Mouse (Mus musculus) CH12F3 (cell line): ENCODE data around the gene Pus7l.

ENCODE experiments used
- in situ Hi-C: fragments of 300-500 bp; cut with MboI; formaldehyde crosslinking; loops from 2 replicates; pipeline ENCODE4 v1.14.3; 2020; ENCODE audit warnings: low sequenced_read_pairs

Gene Pus7l

GRCm38 (mm10) chr15:94543409-94544051 lies at the start of gene Pus7l, which contains the start of gene Irak4:
Pus7l (minus strand) TSS chr15:94543547.
Irak4 (plus strand) TSS chr15:94543643.
- in situ Hi-C loops: no loop called here

- in situ Hi-C loops: no loop called here
Observed at GRCm38 (mm10) chr15:94591356-94591755, 48.0 kb upstream of the Pus7l start.

GRCm38 (mm10) chr15:94590083-94590482 lies 46.7 kb upstream of the Pus7l start:
- in situ Hi-C loops: no loop called here

GRCm38 (mm10) chr15:94589219-94590075 lies 46.1 kb upstream of the Pus7l start, which contains the start of gene Twf1:
Twf1 (minus strand) TSS chr15:94589889.
- in situ Hi-C loops: no loop called here

- in situ Hi-C loops: no loop called here
Observed at GRCm38 (mm10) chr15:94587826-94588715, 44.7 kb upstream of the Pus7l start.

GRCm38 (mm10) chr15:94584738-94585137 lies 41.4 kb upstream of the Pus7l start:
- in situ Hi-C loops: no loop called here

- in situ Hi-C loops: no loop called here
Observed at GRCm38 (mm10) chr15:94583153-94583552, 39.8 kb upstream of the Pus7l start.

- in situ Hi-C loops: no loop called here
Observed at GRCm38 (mm10) chr15:94582000-94582593, 38.8 kb upstream of the Pus7l start.

- in situ Hi-C loops: no loop called here
Observed at GRCm38 (mm10) chr15:94574566-94575268, 31.4 kb upstream of the Pus7l start.

- in situ Hi-C loops: no loop called here
Observed at GRCm38 (mm10) chr15:94572746-94573145, 29.4 kb upstream of the Pus7l start.

GRCm38 (mm10) chr15:94571501-94571900 lies 28.2 kb upstream of the Pus7l start:
- in situ Hi-C loops: no loop called here

- in situ Hi-C loops: no loop called here
Observed at GRCm38 (mm10) chr15:94568496-94569182, 25.3 kb upstream of the Pus7l start.

- in situ Hi-C loops: no loop called here
Observed at GRCm38 (mm10) chr15:94565854-94566253, 22.5 kb upstream of the Pus7l start.

GRCm38 (mm10) chr15:94564909-94565308 lies 21.6 kb upstream of the Pus7l start:
- in situ Hi-C loops: no loop called here

GRCm38 (mm10) chr15:94558895-94559656 lies 15.7 kb upstream of the Pus7l start:
- in situ Hi-C loops: no loop called here

- in situ Hi-C loops: no loop called here
Observed at GRCm38 (mm10) chr15:94557442-94557841, 14.1 kb upstream of the Pus7l start.

GRCm38 (mm10) chr15:94553536-94553935 lies 10.2 kb upstream of the Pus7l start:
- in situ Hi-C loops: no loop called here

GRCm38 (mm10) chr15:94544844-94545243 lies 1.5 kb upstream of the Pus7l start:
- in situ Hi-C loops: no loop called here
